ENCODE assay signal across 9 mouse cellular contexts in the genomic region with DNA sequence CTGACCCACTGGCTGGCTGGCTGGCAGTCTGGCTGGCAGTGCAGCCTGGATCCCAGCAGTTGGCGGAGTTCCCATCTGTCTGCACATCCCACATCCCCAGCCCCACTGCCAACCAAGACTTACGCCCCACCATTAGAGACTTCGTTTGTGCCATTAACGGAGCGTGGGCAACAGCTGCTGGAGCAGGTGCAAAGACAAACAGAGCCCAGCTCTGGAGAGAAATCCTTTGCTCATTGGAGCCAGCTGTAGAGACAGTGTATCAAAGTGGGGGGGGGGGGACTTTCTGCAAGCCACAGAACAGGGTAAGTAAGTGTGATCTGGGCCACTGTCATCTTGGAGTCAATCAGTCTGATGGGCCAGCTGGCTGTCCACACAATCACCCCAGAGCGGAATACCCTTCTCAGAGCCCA. TPM values are rescaled to one million over a fixed set of nuclear protein-coding genes. Genes with fewer than 3 reads are reported as not detected.
DNase-seq lines count a peak whose midpoint lies in the region; ATAC-seq and TF ChIP-seq lines count a peak whose summit lies in the region.
"Had no signal": no experiment of that assay in that cellular context is flagged by ENCODE, and none has a peak within 500 bp of the region (broad histone marks: within the 10 kb centered on the region; RNA-seq: fewer than 3 reads in every experiment).

No protein-coding gene starts in this region.

- TF ChIP-seq CTCF in left cerebral cortex, adult 2 months (IDR thresholded peaks at IDR 0.05), result no peak

- peak; percentile 88 for ATAC-seq in forebrain, embryonic 15.5 days (replicated peaks)

- peak overlapping the region; percentile 74 for H3K27ac ChIP-seq in forebrain, embryonic 15.5 days (replicated peaks)
- no peak overlapping the region for H3K27ac ChIP-seq in left cerebral cortex, adult 2 months
- H3K27ac ChIP-seq: liver, embryonic 15.5 days had no signal

- no peaks in the 10 kb centered on the region for H3K27me3 ChIP-seq in forebrain, embryonic 15.5 days

- WGBS in forebrain, embryonic 15.5 days, result 28% methylated on average over 6 of the region's 6 CpGs

- no peak overlapping the region for H3K4me3 ChIP-seq in forebrain, embryonic 15.5 days
- no peak overlapping the region for H3K4me3 ChIP-seq in left cerebral cortex, adult 2 months
- H3K4me3 ChIP-seq: liver, embryonic 15.5 days had no signal

- no peaks in the 10 kb centered on the region for H3K9me3 ChIP-seq in forebrain, embryonic 15.5 days
- H3K9me3 ChIP-seq: liver, embryonic 15.5 days had no signal

- no peak overlapping the region for H3K4me2 ChIP-seq in forebrain, embryonic 15.5 days (replicated peaks)
- H3K4me2 ChIP-seq: liver, embryonic 15.5 days had no signal

- peaks cover 16% of the 10 kb centered on the region for H3K4me1 ChIP-seq in forebrain, embryonic 15.5 days

- intact Hi-C loops in left cerebral cortex, adult 2 months (cut with DNase I), result no loop called here

- no peak overlapping the region for H3K9ac ChIP-seq in forebrain, embryonic 15.5 days (replicated peaks)
- H3K9ac ChIP-seq: liver, embryonic 15.5 days had no signal

- H3K36me3 ChIP-seq in forebrain, embryonic 15.5 days, result no peaks in the 10 kb centered on the region
- H3K36me3 ChIP-seq: liver, embryonic 15.5 days had no signal

- peak; percentile 15 for DNase-seq in heart, postnatal 4 days
- DNase-seq in heart, adult 11 months, result no peak
- DNase-seq in left cerebral cortex, adult 2 months (ENCODE audit: extremely low spot score in 1 of 2, low spot score in 2 of 2), result peak; percentile 37 to 64
- DNase-seq in retina, postnatal 1 day, result peak; percentile 92
- no peak for DNase-seq in adrenal gland, postnatal 36 days
- no peak for DNase-seq in lung, postnatal 10 days
- no peak for DNase-seq in kidney, adult 11 months

RNA-seq across cellular contexts. Expression of a gene that starts 52.3 kb away (rescaled TPM):
- total RNA-seq in heart, postnatal 4 days (2021), result 1,000 to 10,000 TPM; 1,924 to 1,989 TPM
- 859 and 881 TPM in 2 replicates for polyA plus RNA-seq in forebrain, embryonic 15.5 days (2015; fragmentation: Nextera tagmentation; extraction: Ambion mirVana)
- total RNA-seq in left cerebral cortex, adult 2 months (2021), result 1,000 to 10,000 TPM; 1,334 to 1,440 TPM
- 1,000 to 10,000 TPM; 2,143 to 2,265 TPM for total RNA-seq in adrenal gland, postnatal 36 days (2021)

Comparison
In these comparisons a context has a peak if more than half of its experiments do, and no peak if none do; other contexts are left out.
1. DNase-seq: peak in heart, postnatal 4 days (single experiment), left cerebral cortex, adult 2 months (2 of 2) and retina, postnatal 1 day (single experiment); none in heart, adult 11 months (single experiment), adrenal gland, postnatal 36 days (0 of 2), lung, postnatal 10 days (single experiment) and kidney, adult 11 months (single experiment).